Mouse (Mus musculus): ENCODE results near the gene 4931408C20Rik.

The 4931408C20Rik gene

GRCm38 (mm10) chr1:26686842-26687760 is at the start of gene 4931408C20Rik:
TSS of gene 4931408C20Rik (minus strand) at chr1:26687460.
- DNase-seq, result peak; percentile 2

GRCm38 (mm10) chr1:26687926-26688325 is 666 bp upstream of the 4931408C20Rik start:
- DNase-seq, result no peak

GRCm38 (mm10) chr1:26685952-26686693 is 1.1 kb downstream of the 4931408C20Rik start:
- DNase-seq, result no peak

GRCm38 (mm10) chr1:26685383-26685782 is 1.9 kb downstream of the 4931408C20Rik start:
- no peak for DNase-seq

- DNase-seq, result no peak
Measured at GRCm38 (mm10) chr1:26649704-26650388, 37.4 kb downstream of the 4931408C20Rik start.

- no peak for DNase-seq
Measured at GRCm38 (mm10) chr1:26636051-26636450, 51.2 kb downstream of the 4931408C20Rik start.
